Mouse (Mus musculus) adrenal gland, adult 2 months (tissue): ENCODE data around the gene Tradd. TPM values are rescaled to one million over a fixed set of nuclear protein-coding genes. Genes with fewer than 3 reads are reported as not detected.
A peak's percentile ranks its signal among the peaks of the same experiment; 100 is the strongest.
"Not testable (repeated sequence)": the region's sequence is repeated elsewhere in the genome, so short reads cannot be mapped to it uniquely, and the experiment has no call there.

Experiments used
- DNase-seq: peaks from one replicate; pipeline ENCODE4 v3.0.0; 2021
- polyA plus RNA-seq: library from polyadenylated mRNA; depleted of rRNA; stranded (reverse); fragments of >200 nt; gene quantifications from 2 replicates; pipeline ENCODE4 v1.2.3, GENCODE M21; 2012
- total RNA-seq, 2 experiments: library from RNA; stranded (reverse); gene quantifications; 2 replicates each; pipeline ENCODE4 v1.2.3; 2021

Tradd gene
- total and polyA plus RNA-seq, 3 experiments: 11.7 to 26.5 (median 12.4) TPM

GRCm38 (mm10) chr8:105295895-105296573 lies 31.6 kb upstream of the Tradd start, which contains the start of gene Exoc3l:
Gene Exoc3l (minus strand): TSS chr8:105296101.
- peak; percentile 85 for DNase-seq

DNA sequence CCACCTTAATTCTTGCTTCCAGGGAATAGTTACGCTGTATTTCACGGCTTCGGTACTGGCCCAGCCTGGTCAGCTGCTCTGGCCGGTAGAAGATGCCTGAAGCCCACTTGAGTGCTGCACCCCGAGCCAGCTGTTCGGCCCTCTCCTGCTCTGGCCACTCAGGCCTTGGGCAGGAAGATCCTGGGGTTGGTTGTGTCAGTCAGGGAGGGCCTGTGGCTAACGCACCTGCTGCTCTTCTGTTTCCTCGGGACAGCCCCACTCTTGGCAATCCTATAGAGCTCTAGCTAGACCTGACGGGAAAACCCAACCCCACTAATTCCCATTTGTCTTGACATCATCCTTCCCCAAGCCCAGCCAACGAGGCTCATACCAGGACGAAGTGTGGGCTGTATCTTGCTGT lies 30.8 kb upstream of the Tradd start:
- DNase-seq: peak; percentile 30

- no peak for DNase-seq
Observed at GRCm38 (mm10) chr8:105294776-105295175, 30.4 kb upstream of the Tradd start.

DNA sequence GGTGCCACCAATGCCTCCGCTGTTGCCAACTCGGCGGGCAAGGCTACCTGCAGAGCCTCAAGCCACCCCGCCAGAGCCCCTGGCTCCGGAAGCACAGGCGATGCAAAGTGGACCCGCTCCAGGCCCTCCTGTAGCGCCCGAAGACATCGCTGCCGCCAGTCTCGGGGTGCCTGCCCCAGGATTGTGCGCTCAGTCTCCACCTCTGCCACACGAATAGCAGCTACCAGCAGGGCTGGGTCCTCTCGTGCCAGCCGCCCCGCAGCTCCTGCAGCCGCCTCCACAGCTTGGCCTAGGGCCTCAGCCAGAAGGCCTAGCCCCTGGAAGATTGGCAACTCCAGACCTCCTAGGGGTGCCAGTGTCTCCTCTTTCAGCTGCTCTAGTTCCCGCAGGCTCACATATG lies 29.0 kb upstream of the Tradd start:
- no peak for DNase-seq

- peak; percentile 35 for DNase-seq
Observed at GRCm38 (mm10) chr8:105292471-105292870, 28.1 kb upstream of the Tradd start.

GRCm38 (mm10) chr8:105291802-105292201 lies 27.4 kb upstream of the Tradd start:
- not testable (repeated sequence) for DNase-seq

GRCm38 (mm10) chr8:105291364-105291763 lies 27.0 kb upstream of the Tradd start:
- not testable (repeated sequence) for DNase-seq

DNA sequence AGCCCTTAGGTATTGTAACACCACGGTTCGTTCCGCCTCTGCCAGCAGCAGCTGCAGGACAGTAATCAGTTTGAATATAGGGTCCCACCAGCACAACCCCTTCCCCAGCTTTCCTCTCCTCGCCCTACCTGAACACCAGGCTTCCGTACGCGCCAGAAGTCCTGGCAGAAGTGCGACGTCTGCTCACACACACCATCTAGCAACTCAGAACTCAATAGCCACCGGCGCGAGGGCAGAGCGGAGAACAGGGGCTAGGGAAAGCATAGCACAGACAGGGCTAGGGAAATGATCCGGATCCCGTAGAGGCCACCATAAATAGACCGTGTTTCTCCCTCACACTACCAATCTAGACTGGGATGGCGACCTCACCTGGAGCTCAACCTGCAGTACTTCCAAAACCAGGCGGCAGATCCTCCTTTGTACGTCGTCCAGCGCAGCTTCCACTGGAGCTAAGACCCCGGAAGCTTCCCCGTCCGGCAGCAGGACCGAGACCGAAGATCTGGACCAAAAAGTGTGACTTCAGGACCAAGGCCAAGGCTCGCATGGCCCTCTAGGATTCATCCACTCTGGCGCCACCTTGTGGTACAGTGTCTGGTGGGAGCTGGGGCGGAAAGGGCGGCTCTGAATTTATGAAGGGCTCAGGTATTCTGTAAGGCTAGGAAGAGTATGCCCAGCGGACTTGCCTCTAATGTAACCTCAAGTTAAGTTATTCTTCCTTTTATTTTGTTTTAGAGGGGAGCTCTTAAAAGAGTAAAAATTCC lies 26.3 kb upstream of the Tradd start:
- peak; percentile 86 for DNase-seq

DNA sequence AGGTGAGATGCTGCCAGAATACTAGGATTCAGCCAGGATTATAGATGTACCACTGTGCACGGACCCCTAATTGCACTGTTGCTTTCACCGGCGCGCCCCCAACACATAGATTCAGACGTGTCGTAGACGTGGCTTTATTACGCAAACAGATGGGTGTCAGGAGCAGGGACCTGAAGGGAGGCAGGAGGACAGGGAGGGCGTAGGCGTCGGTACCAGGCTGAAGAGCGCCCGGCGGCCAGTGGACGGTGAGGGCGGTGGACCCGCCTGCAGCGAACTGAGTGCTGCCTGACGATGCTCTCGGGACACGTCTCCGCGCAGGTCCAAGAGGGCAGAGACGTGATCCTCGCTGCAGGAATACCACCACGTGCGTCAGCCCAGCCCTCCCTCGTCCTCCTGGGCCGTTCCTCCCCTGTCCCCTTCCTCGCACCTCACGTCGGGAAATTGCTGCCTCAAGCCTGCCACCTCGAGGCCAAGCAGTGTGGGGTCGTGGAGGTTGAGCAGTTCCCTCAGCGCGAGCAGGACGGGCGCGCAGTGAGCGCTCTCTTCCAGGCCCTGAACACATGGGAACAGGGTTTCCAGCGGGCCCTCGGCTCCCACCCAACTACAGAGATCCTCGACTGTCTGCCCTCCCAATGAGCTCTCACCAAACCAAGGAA lies 25.5 kb upstream of the Tradd start, which contains the start of gene 4931428F04Rik:
4931428F04Rik (minus strand) TSS at position 60 of the 656 bp plus-strand sequence.
- DNase-seq: peak; percentile 59

DNA sequence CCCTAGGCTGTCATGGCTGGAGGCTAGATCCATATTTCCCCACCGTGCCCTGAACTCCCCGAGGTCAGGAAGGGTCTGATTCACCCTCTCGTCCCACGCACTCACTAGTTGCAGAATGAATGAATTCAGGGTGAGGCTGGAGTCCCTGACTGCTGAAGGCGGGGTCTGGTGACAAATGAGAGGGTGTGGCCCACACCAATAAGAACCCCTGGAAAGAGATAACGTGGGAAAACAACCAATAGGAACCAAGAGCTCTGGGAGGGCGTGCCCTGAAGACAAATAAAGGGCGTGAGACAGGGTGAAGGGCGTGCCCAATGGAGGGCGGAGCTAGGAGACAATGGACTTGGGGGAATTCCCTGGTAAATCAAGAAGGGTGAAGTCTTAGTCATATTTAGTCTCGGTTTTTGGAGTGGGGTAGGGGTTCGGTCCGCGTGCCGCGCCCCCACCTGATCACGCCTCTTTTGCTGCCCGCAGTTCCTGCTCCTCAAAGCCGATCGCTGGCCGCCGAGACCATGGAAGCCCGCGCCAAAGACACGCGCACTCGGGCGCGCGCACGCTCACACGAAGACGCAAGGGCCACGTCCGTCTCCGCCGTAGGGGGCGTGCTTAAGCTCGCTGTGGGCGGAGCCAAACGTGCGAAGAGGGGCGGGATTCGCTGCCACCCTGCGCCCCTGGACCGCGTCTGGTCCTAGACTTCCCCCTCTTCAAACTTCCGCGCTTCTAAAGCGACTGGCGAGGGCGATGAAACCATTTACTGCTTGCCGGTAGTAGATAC lies 24.7 kb upstream of the Tradd start:
- DNase-seq: peak; percentile 94

GRCm38 (mm10) chr8:105288231-105288630 lies 23.8 kb upstream of the Tradd start:
- DNase-seq: no peak

GRCm38 (mm10) chr8:105286907-105287306 lies 22.5 kb upstream of the Tradd start:
- DNase-seq: no peak

DNA sequence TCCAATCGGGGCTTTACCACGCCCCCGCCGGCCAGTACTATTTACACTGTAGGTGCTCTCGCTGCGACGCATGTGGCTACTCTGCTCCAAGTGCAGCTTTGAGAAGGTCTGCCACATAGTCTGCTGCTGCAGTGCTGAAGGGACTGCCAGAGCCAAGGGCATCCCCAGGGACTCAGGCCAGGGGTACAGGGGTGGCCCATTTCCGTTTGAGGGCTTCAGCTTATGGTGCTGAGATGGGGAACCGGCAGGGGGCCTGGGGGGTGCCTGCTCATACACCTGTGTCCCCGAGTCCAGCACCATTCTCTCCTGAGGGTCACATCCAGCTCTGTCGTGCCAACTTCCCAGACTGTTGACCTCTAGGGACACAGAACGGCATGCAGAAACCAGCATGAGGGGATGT lies 21.1 kb upstream of the Tradd start:
- DNase-seq: no peak

- DNase-seq: peak; percentile 74
Observed at GRCm38 (mm10) chr8:105283074-105283473, 18.7 kb upstream of the Tradd start.

GRCm38 (mm10) chr8:105282239-105282638 lies 17.8 kb upstream of the Tradd start:
- DNase-seq: no peak

- no peak for DNase-seq
Observed at GRCm38 (mm10) chr8:105281821-105282220, 17.4 kb upstream of the Tradd start.

GRCm38 (mm10) chr8:105280567-105280966 lies 16.2 kb upstream of the Tradd start:
- DNase-seq: no peak

DNA sequence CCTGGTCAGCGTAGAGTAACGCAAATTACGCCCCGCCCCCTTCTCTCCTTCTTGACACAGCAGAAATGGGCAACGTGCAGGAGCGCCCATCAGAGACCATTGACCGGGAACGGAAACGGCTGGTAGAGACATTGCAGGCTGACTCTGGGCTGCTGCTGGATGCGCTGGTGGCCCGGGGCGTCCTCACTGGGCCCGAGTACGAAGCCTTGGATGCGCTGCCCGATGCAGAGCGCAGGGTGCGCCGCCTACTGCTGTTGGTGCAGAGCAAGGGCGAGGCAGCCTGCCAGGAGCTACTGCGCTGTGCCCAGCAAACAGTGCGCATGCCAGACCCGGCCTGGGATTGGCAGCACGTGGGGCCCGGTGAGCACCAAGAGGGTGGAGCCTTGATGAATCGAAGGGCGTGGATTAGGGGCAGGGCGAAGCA lies 14.5 kb upstream of the Tradd start:
- peak; percentile 95 for DNase-seq

DNA sequence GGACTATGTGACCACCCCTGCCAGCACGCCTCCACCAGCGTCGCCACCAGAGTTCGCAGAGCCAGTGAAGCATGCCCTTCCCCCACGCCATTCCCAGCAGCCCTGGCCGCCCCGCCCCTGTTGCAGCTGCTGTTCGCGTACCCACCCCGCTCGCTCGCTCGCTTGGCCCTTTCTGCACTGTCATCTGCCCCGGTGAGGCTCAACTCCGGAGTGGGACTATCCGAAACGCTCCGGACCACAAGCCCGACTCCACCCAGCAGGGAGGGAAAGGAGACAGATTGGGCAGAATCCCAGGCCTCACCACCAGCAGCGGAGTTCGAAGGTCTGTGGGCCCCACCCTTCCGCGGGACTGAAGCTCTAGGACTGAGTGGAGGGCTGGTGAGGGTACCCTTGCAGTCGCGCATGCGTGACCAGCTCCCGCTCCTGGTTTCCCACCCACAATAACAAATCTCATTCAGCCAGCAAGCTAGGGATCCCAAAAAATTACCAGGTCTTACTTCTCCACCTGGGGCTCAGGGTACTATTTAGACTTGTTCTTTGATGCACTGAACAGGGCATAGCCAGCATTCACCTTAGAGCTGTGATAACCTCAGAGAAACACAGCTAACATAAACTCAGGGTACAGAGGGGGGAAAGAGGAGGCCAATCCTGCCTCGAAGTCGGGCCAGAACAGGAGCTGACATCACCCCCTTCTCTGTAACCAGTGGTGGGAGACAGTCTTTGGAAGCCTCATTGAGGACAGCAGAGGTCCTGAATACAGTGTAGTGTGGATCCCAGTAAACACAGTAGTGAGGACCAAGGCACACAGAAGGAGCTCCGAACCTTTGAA lies 12.1 kb upstream of the Tradd start:
- peak; percentile 69 for DNase-seq

DNA sequence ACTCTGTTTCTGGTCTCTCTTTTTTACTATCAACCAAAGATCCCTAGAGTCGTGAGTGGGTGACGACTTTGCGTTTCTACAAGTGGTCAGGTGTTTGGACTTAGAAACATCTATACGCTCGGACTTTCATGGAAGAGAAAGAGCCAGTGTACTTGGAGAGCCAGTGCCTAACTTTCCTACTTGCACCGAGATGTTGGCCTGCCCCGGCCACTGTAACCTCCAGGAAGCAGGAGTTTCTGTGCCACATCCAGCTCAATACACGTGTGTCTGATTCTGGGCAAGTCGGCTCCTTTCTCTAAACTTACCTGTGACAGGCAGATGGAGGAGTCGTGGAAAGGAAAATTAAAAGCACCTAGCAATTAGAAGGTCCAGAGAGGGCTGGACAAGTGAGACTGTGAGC lies 11.4 kb upstream of the Tradd start, which contains the start of gene Nol3:
Nol3 (plus strand) TSS at position 301 of the 400 bp plus-strand sequence.
- no peak for DNase-seq

- DNase-seq: no peak
Observed at GRCm38 (mm10) chr8:105275387-105275786, 11.0 kb upstream of the Tradd start.
